Mouse (Mus musculus) limb, embryonic 15.5 days (tissue): ENCODE measurements around the gene Wdr91. TPM values are rescaled to one million over a fixed set of nuclear protein-coding genes. Genes with fewer than 3 reads are reported as not detected.

Experiments
- ATAC-seq: fragments of 200-750 bp; cut with Nextera tagmentation; 2 replicates; pipeline ENCODE4 v1.8.0; 2017; ENCODE audit warnings: low read depth, moderate TSS enrichment; ENCODE audit not compliant: insufficient number of reproducible peaks, low FRiP score, low TSS enrichment
- H3K27ac ChIP-seq: fragments of 300-500 bp; sonication (generic); 2 replicates; pipeline ENCODE4 v1.5.1; 2015; ENCODE audit warnings: moderate library complexity, mild to moderate bottlenecking, inconsistent platforms
- H3K27me3 ChIP-seq: fragments of 300-500 bp; sonication (generic); 2 replicates; pipeline ENCODE4 v1.6.1; 2015; ENCODE audit warnings: inconsistent platforms
- H3K36me3 ChIP-seq: fragments of 300-500 bp; sonication (generic); 2 replicates; pipeline ENCODE4 v1.6.1; 2015; ENCODE audit warnings: inconsistent platforms
- H3K4me1 ChIP-seq: fragments of 300-500 bp; sonication (generic); 2 replicates; pipeline ENCODE4 v1.6.1; 2015; ENCODE audit warnings: inconsistent platforms
- H3K4me2 ChIP-seq: fragments of 300-500 bp; sonication (generic); 2 replicates; pipeline ENCODE4 v1.6.1; 2015; ENCODE audit warnings: mild to moderate bottlenecking, inconsistent platforms
- H3K4me3 ChIP-seq: fragments of 300-500 bp; sonication (generic); 2 replicates; pipeline ENCODE4 v1.5.1; 2015; ENCODE audit warnings: mild to moderate bottlenecking, inconsistent platforms
- H3K9ac ChIP-seq: fragments of 300-500 bp; sonication (generic); 2 replicates; pipeline ENCODE4 v1.6.1; 2015; ENCODE audit warnings: inconsistent platforms
- H3K9me3 ChIP-seq: fragments of 300-500 bp; sonication (generic); 2 replicates; pipeline ENCODE4 v1.6.1; 2016; ENCODE audit warnings: inconsistent platforms
- WGBS: fragments of 180-500 bp; shearing (Covaris S2); methylation state at CpG from one replicate; pipeline ENCODE4 v1.1.7; 2015; 5-methylcytosine and 5-hydroxymethylcytosine counted together
- polyA plus RNA-seq: library from polyadenylated mRNA; unstranded; fragments of >200 nt; fragmentation: Nextera tagmentation; extraction: Ambion mirVana; gene quantifications from 2 replicates; pipeline ENCODE4 v1.2.1, GENCODE M21; 2015

Gene Wdr91
- polyA plus RNA-seq, 1 experiment from 2014 or later: 9.9 TPM

- no peak for ATAC-seq
- Histone ChIP-seq H3K4me3 (no peak overlapping the region), H3K4me2 (no peak overlapping the region), H3K27me3 (no peaks in the 10 kb centered on the region), H3K27ac (no peak overlapping the region), H3K9ac (no peak overlapping the region), H3K4me1 (no peaks in the 10 kb centered on the region), H3K9me3 (no peaks in the 10 kb centered on the region), H3K36me3 (no peaks in the 10 kb centered on the region)
- WGBS: 90% methylated on average over 8 of the region's 8 CpGs
Measured at GRCm38 (mm10) chr6:34939451-34939850, 28.8 kb upstream of the Wdr91 start.

- Histone ChIP-seq H3K36me3 (no peaks in the 10 kb centered on the region), H3K4me1 (no peaks in the 10 kb centered on the region), H3K4me2 (no peak overlapping the region), H3K27ac (no peak overlapping the region), H3K9me3 (no peaks in the 10 kb centered on the region), H3K4me3 (no peak overlapping the region), H3K9ac (no peak overlapping the region), H3K27me3 (no peaks in the 10 kb centered on the region)
- WGBS: 35% methylated on average over 4 of the region's 4 CpGs
- no peak for ATAC-seq
Measured at GRCm38 (mm10) chr6:34938929-34939325, 28.3 kb upstream of the Wdr91 start.

- H3K4me1 ChIP-seq: no peaks in the 10 kb centered on the region
- H3K27ac ChIP-seq: no peak overlapping the region
- no peak overlapping the region for H3K4me3 ChIP-seq
- H3K27me3 ChIP-seq: no peaks in the 10 kb centered on the region
- WGBS: 70% methylated on average over 7 of the region's 7 CpGs
- H3K36me3 ChIP-seq: no peaks in the 10 kb centered on the region
- ATAC-seq: no peak
- no peak overlapping the region for H3K9ac ChIP-seq
- no peak overlapping the region for H3K4me2 ChIP-seq
- H3K9me3 ChIP-seq: no peaks in the 10 kb centered on the region
Measured at GRCm38 (mm10) chr6:34938280-34938928, 27.7 kb upstream of the Wdr91 start.

DNA sequence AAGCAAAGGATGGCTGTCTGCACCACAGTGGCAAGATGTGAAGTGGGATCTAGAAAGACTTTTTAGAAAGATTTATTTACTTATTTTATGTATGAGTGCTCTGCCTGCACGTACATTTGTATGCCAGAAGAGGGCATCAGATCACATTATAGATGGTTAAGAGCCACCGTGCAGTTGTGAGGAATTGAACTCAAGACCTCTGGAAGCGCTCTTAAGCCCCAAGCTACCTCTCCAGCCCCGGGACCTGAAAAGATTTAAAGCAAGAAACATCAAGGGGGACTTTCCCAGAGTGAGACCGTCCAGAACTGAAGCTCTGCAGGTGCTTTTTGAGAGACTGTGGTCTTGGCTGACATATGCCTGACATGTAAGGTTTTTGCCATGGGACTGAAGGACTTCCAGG, 26.1 kb upstream of the Wdr91 start:
- no peaks in the 10 kb centered on the region for H3K4me1 ChIP-seq
- H3K4me3 ChIP-seq: no peak overlapping the region
- WGBS: 72% methylated on average over 5 of the region's 5 CpGs
- H3K9me3 ChIP-seq: no peaks in the 10 kb centered on the region
- no peak for ATAC-seq
- H3K9ac ChIP-seq: no peak overlapping the region
- no peak overlapping the region for H3K4me2 ChIP-seq
- no peak overlapping the region for H3K27ac ChIP-seq
- H3K27me3 ChIP-seq: no peaks in the 10 kb centered on the region
- H3K36me3 ChIP-seq: no peaks in the 10 kb centered on the region

DNA sequence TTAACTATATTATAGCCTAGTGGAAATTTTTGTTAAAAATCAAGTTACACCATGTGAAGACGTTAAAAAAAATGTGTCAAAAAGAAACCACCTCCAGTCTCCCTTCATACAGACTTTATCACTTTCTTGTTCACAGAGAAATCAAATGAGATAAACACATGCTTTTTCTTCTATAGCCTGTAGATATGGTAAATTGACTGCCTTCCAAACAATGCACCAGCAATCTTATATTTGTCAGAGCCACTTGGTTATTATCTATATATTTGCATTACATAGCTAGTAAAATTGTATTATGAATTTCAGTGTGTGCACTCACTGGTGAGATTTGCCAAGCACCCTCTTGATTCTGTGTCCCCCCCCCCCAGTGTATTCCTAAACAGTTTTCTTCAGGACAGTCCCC, 22.0 kb upstream of the Wdr91 start:
- Histone ChIP-seq H3K4me1 (no peaks in the 10 kb centered on the region), H3K4me3 (no peak overlapping the region), H3K9ac (no peak overlapping the region), H3K27ac (no peak overlapping the region), H3K36me3 (no peaks in the 10 kb centered on the region), H3K27me3 (no peaks in the 10 kb centered on the region), H3K4me2 (no peak overlapping the region), H3K9me3 (no peaks in the 10 kb centered on the region)
- ATAC-seq: no peak
- WGBS: 76% methylated on average over 1 of the region's 1 CpGs

DNA sequence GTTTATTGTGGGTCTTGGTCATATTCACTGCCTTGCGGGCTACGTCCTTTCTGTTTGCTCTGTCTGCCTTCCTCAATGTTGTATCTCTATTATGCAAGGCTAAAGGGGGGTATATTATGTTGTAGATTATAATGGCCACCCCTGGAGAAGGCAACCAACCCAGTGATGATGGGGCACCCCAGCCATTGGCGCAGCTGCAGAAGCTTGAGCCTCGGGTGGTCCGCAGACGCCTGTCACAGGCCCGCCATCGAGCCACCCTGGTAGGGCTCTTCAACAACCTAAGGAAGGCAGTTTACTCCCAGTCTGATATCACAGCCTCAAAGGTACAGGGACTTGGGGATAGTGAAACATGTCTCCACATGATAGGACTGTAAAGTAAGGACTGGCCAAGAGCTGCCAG, 16.9 kb upstream of the Wdr91 start:
- Histone ChIP-seq H3K4me3 (no peak overlapping the region), H3K36me3 (no peaks in the 10 kb centered on the region), H3K9me3 (no peaks in the 10 kb centered on the region), H3K27ac (no peak overlapping the region), H3K27me3 (no peaks in the 10 kb centered on the region), H3K4me2 (no peak overlapping the region), H3K9ac (no peak overlapping the region), H3K4me1 (no peaks in the 10 kb centered on the region)
- WGBS: 96% methylated on average over 8 of the region's 8 CpGs
- ATAC-seq: no peak

DNA sequence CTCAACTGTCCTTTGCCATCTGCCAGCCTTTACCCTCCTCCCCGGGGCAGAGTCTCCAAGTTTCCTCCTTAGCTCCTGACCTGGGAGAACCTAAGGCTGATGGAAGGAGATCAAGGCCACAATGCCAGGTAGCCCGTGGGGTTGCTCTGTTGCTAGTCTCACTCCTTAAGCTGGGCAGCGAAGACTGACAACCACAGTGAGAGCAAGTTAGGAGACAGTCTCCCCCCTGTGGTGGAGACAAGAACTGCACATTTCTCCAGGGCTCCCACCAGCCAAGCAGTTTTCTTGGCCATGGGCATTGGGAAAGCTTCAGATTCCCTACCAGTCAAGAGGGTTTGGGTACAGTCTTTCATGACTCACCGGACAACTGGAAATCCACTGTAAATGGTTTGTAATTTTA, 16.5 kb upstream of the Wdr91 start:
- Histone ChIP-seq H3K27me3 (no peaks in the 10 kb centered on the region), H3K4me2 (no peak overlapping the region), H3K27ac (no peak overlapping the region), H3K4me3 (no peak overlapping the region), H3K4me1 (no peaks in the 10 kb centered on the region), H3K9ac (no peak overlapping the region), H3K36me3 (no peaks in the 10 kb centered on the region), H3K9me3 (no peaks in the 10 kb centered on the region)
- no peak for ATAC-seq
- 44% methylated on average over 4 of the region's 4 CpGs for WGBS

DNA sequence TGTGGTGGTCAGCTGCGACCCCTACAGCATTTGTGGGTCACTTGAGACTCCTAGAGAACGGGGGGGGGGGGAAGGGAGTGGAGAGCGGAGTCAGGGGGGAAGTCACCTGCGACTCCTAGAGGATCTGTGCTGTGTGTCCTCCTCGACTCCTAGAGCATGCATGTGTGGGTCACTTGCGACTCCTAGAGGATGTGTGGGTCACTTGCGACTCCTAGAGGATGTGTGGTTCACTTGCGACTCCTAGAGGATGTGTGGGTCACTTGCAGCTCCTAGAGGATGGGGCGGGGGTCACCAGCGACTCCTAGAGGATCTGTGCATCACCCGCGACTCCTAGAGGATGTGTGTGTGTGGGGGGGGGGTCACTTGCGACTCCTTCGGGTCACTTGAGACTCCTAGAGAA, 11.3 kb upstream of the Wdr91 start:
- no peak overlapping the region for H3K27ac ChIP-seq
- ATAC-seq: no peak
- no peaks in the 10 kb centered on the region for H3K9me3 ChIP-seq
- H3K4me2 ChIP-seq: no peak overlapping the region
- H3K4me1 ChIP-seq: no peaks in the 10 kb centered on the region
- no peak overlapping the region for H3K4me3 ChIP-seq
- H3K9ac ChIP-seq: no peak overlapping the region
- H3K27me3 ChIP-seq: no peaks in the 10 kb centered on the region
- 62% methylated on average over 14 of the region's 14 CpGs for WGBS
- no peaks in the 10 kb centered on the region for H3K36me3 ChIP-seq

DNA sequence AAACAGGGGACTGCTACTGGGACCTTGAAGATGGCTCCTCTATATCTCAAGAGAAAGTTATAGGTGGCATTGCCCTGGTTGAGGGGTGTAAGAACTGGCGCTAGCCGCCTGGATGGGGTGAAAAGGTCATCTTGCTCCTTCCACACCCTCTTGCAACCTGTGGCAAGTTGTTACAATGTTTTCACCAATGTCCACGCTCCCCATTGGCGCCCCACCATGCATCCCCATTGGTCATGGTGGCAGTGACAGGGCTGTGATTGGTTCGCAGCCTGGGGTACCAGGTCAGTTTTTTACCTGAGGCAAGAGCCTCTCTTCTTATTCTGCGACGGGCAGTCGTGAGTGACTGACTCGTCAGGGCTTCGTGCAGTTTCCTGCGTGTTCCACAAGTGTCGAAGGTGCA, 10.0 kb upstream of the Wdr91 start:
- Histone ChIP-seq H3K9ac (no peak overlapping the region), H3K27ac (no peak overlapping the region), H3K36me3 (no peaks in the 10 kb centered on the region), H3K4me2 (no peak overlapping the region), H3K27me3 (no peaks in the 10 kb centered on the region), H3K4me1 (no peaks in the 10 kb centered on the region), H3K9me3 (no peaks in the 10 kb centered on the region), H3K4me3 (no peak overlapping the region)
- WGBS: 92% methylated on average over 12 of the region's 12 CpGs
- ATAC-seq: no peak

GRCm38 (mm10) chr6:34919956-34920355, 9.3 kb upstream of the Wdr91 start, which contains the start of gene Stra8:
Gene Stra8 (plus strand): TSS chr6:34920163.
- Histone ChIP-seq H3K4me1 (no peaks in the 10 kb centered on the region), H3K9ac (no peak within 1 kb of the TSS), H3K9me3 (no peaks in the 10 kb centered on the region), H3K4me3 (no peak within 1 kb of the TSS), H3K36me3 (no peaks in the 10 kb centered on the region), H3K4me2 (no peak within 1 kb of the TSS), H3K27me3 (no peaks in the 10 kb centered on the region), H3K27ac (no peak within 1 kb of the TSS)
- 40% methylated on average over 10 of the region's 10 CpGs for WGBS
- no peak for ATAC-seq

DNA sequence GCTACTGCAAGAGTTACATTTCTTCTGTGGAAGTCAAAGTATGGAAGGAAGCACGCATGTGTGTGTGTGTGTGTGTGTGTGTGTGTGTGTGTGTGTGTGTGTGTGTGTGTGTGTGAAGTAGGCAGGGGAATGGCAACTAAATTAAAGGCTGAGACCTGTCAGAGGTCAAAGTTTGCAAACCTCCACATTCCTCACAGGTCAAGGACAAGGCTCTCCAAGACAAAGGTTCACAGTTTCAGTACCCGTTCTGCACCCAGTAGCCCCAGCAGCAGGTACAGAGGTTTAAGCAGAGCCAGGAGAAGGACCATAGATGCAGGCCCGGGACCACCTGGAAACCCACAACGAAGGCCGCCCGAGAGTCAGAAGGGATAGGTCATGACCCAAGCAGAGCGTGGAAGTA, 8.5 kb upstream of the Wdr91 start:
- H3K36me3 ChIP-seq: no peaks in the 10 kb centered on the region
- no peaks in the 10 kb centered on the region for H3K4me1 ChIP-seq
- H3K27ac ChIP-seq: no peak overlapping the region
- no peaks in the 10 kb centered on the region for H3K9me3 ChIP-seq
- no peaks in the 10 kb centered on the region for H3K27me3 ChIP-seq
- 75% methylated on average over 7 of the region's 7 CpGs for WGBS
- no peak overlapping the region for H3K9ac ChIP-seq
- H3K4me3 ChIP-seq: no peak overlapping the region
- no peak for ATAC-seq
- no peak overlapping the region for H3K4me2 ChIP-seq

DNA sequence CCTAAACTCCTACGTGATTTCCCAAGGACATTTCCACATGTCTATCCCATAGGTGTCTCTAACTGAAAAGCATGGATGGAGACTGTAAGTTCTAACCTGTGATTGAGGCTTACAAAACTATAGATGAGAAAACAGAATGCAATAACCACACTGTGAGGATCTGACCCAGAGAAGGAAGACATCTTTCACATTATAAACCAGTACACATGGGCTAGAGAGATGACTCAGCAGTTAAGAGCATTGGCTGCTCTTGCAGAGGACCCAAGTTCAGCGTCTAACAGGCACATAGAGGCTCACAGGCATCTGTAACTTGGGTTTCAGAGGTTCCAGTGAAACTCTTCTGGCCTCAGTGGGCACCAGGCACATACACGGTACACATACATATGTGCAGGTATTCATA, 3.8 kb upstream of the Wdr91 start:
- no peak overlapping the region for H3K4me2 ChIP-seq
- no peaks in the 10 kb centered on the region for H3K9me3 ChIP-seq
- no peaks in the 10 kb centered on the region for H3K36me3 ChIP-seq
- no peaks in the 10 kb centered on the region for H3K27me3 ChIP-seq
- 83% methylated on average over 3 of the region's 3 CpGs for WGBS
- H3K4me1 ChIP-seq: peaks cover 8% of the 10 kb centered on the region; the same call in 1 of the 2 replicates
- no peak for ATAC-seq
- no peak overlapping the region for H3K4me3 ChIP-seq
- H3K27ac ChIP-seq: no peak overlapping the region
- H3K9ac ChIP-seq: no peak overlapping the region
